Mouse (Mus musculus) telencephalon, adult 2 months (tissue): ENCODE data around the gene Actn4.

Experiments used
- DNase-seq: peaks from one replicate; pipeline ENCODE4 v3.0.0-alpha.2; 2011; ENCODE audit warnings: low read depth, low spot score

Actn4 gene

DNA sequence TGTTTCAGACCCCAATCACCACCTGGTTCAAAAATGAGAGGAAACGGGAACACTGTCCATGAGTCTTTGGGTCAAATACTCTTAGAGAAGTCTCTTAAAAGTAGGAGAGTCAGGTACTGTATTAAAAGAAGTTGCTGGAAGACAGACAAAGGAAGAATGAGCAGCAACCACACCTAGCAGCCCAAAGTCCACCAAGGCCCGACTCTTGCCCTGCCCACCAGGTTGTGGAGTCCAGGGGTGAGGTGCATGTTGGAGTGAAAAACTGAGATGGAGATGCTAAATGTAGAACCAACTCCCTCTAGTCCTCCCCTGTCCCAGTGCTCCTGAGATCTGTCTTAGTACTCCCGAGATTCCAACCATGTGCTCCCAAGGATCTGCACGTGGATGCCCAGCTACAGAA lies 111.5 kb downstream of the Actn4 start:
- DNase-seq, result no peak

DNA sequence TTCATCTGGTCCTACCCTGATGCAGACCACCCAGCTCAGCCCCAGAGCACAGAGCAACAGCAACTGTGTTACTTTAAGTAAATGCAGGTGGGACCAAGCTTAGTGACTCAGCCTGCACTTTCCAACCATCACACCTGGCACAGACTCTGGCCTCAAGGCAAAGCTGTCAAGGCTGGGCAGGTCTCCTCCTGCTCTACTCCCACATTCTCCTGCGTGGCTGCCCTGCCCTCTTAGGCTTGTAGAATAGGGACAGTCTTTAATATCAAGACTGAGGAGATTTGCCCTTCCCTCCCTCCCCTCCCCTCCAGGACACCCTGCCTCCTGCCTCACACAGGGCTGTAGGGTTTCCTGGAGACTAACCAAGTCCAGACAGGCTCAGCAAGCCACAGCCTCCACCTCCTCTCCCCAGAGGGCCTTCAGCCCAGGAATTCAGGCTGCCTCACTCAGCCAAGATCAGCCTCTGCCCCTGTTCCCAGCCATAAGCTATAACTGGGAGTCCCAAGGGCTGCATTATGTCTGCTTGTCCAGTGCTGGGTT lies 112.4 kb downstream of the Actn4 start:
- no peak for DNase-seq

DNA sequence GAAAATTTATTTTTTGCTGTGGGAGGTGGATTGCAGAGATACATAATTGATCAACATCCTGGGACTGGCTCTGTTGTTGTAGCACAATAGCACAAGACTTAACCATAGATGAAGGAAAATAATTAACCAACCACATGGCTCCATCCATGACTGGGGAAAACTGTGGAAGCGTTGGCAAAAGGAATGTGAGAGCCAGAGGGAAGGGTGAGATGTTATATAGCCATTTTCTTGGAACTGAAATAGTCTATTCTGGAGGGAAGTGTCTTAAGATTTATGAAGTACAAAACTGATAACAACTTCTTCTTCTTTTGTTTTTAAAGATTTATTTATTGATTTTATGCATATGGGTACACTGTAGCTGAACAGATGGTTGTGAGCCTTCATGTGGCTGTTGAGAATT lies 114.9 kb downstream of the Actn4 start:
- no peak for DNase-seq
